Mouse (Mus musculus): ENCODE results near the gene A630001G21Rik.
"Not testable (repeated sequence)": the region's sequence is repeated elsewhere in the genome, so short reads cannot be mapped to it uniquely, and the experiment has no call there.

A630001G21Rik gene

GRCm38 (mm10) chr1:85778436-85778835, at the start of gene A630001G21Rik:
A630001G21Rik (minus strand) TSS chr1:85778643.
- DNase-seq, result no peak

- no peak for DNase-seq
These were observed 48.7 kb upstream of the A630001G21Rik start for GRCm38 (mm10) chr1:85827166-85827565.

- no peak for DNase-seq
These were observed 46.5 kb upstream of the A630001G21Rik start for GRCm38 (mm10) chr1:85824905-85825304.

- no peak for DNase-seq
These were observed 43.8 kb upstream of the A630001G21Rik start for GRCm38 (mm10) chr1:85822239-85822638.

GRCm38 (mm10) chr1:85819695-85820094, 41.3 kb upstream of the A630001G21Rik start:
- DNase-seq, result no peak

- DNase-seq, result no peak
These were observed 39.7 kb upstream of the A630001G21Rik start for GRCm38 (mm10) chr1:85818121-85818520.

GRCm38 (mm10) chr1:85814213-85814612, 35.8 kb upstream of the A630001G21Rik start:
- DNase-seq, result not testable (repeated sequence)

GRCm38 (mm10) chr1:85810787-85811186, 32.3 kb upstream of the A630001G21Rik start:
- DNase-seq, result no peak

- no peak for DNase-seq
These were observed 31.9 kb upstream of the A630001G21Rik start for GRCm38 (mm10) chr1:85810343-85810742.

GRCm38 (mm10) chr1:85809256-85809655, 30.8 kb upstream of the A630001G21Rik start:
- no peak for DNase-seq

- no peak for DNase-seq
These were observed 26.1 kb upstream of the A630001G21Rik start for GRCm38 (mm10) chr1:85804551-85804950.

- DNase-seq, result no peak
These were observed 24.1 kb upstream of the A630001G21Rik start for GRCm38 (mm10) chr1:85802517-85802916.

GRCm38 (mm10) chr1:85799776-85800175, 21.3 kb upstream of the A630001G21Rik start:
- DNase-seq, result no peak

- DNase-seq, result no peak
These were observed 16.8 kb upstream of the A630001G21Rik start for GRCm38 (mm10) chr1:85795196-85795595.

- DNase-seq, result no peak
These were observed 15.8 kb upstream of the A630001G21Rik start for GRCm38 (mm10) chr1:85794106-85794771.

- peak; percentile 96 for DNase-seq
These were observed 15.0 kb upstream of the A630001G21Rik start, which contains the start of gene Cab39 for GRCm38 (mm10) chr1:85793208-85794105. Cab39 (plus strand) TSS chr1:85793441.

GRCm38 (mm10) chr1:85791476-85791875, 13.0 kb upstream of the A630001G21Rik start:
- no peak for DNase-seq

- no peak for DNase-seq
These were observed 12.1 kb upstream of the A630001G21Rik start for GRCm38 (mm10) chr1:85790565-85790964.

- no peak for DNase-seq
These were observed 1.2 kb upstream of the A630001G21Rik start for GRCm38 (mm10) chr1:85779428-85780180.

GRCm38 (mm10) chr1:85779012-85779411, 569 bp upstream of the A630001G21Rik start:
- no peak for DNase-seq

- peak; percentile 16 for DNase-seq
These were observed 2.3 kb downstream of the A630001G21Rik start for GRCm38 (mm10) chr1:85776154-85776553.

GRCm38 (mm10) chr1:85775136-85775535, 3.3 kb downstream of the A630001G21Rik start:
- DNase-seq, result no peak

GRCm38 (mm10) chr1:85771976-85772375, 6.5 kb downstream of the A630001G21Rik start:
- DNase-seq, result no peak
